Mouse (Mus musculus) liver, embryonic 14.5 days (tissue): Measurements from ENCODE around the gene Diaph2. TPM values are rescaled to one million over a fixed set of nuclear protein-coding genes. Genes with fewer than 3 reads are reported as not detected.
"Not testable (repeated sequence)": the region's sequence is repeated elsewhere in the genome, so short reads cannot be mapped to it uniquely, and the experiment has no call there.

Source experiments
- ATAC-seq: fragments of 200-750 bp; cut with Nextera tagmentation; 2 replicates; pipeline ENCODE4 v1.8.0; 2017; ENCODE audit warnings: moderate number of reproducible peaks, mild to moderate bottlenecking, moderate library complexity; ENCODE audit not compliant: insufficient read depth
- DNase-seq, 3 experiments: peaks; one replicate each; pipeline ENCODE4 v3.0.0-alpha.2; 2012 to 2013; ENCODE audit warnings: low read depth in 3 of 3, low spot score in 3 of 3
- H3K27ac ChIP-seq: fragments of 300-500 bp; sonication (generic); 2 replicates; pipeline ENCODE4 v1.5.1; 2014; ENCODE audit warnings: moderate library complexity, mild to moderate bottlenecking, control low read depth, inconsistent platforms
- H3K27me3 ChIP-seq: fragments of 300-500 bp; sonication (generic); 2 replicates; pipeline ENCODE4 v1.6.1; 2014; ENCODE audit warnings: mild to moderate bottlenecking, low read length, moderate library complexity; ENCODE audit not compliant: control insufficient read depth, insufficient read depth
- H3K36me3 ChIP-seq: fragments of 300-500 bp; sonication (generic); replicated peaks from 2 replicates; pipeline ENCODE4 v1.6.1; 2014; ENCODE audit warnings: low read depth; ENCODE audit not compliant: control insufficient read depth, insufficient read depth
- H3K4me1 ChIP-seq, 2 experiments: fragments of 200-500 bp in 1 of 2; fragments of 300-500 bp in 1 of 2; sonication (generic) in 1 of 2; replicated peaks; 2 replicates each; pipeline ENCODE4 v1.6.1; 2012 to 2014; ENCODE audit warnings: antibody characterized with exemption in 1 of 2, inconsistent platforms in 1 of 2, low read length in 1 of 2; ENCODE audit not compliant: control insufficient read depth in 2 of 2, insufficient read depth in 2 of 2
- H3K4me2 ChIP-seq: fragments of 300-500 bp; sonication (generic); 2 replicates; pipeline ENCODE4 v1.6.1; 2014; ENCODE audit warnings: low read depth, mild to moderate bottlenecking, control low read depth, moderate library complexity
- H3K4me3 ChIP-seq, 2 experiments: fragments of 200-500 bp in 1 of 2; fragments of 300-500 bp in 1 of 2; sonication (generic) in 1 of 2; 2 replicates each; pipeline ENCODE4 v1.5.1; 2012 to 2014; ENCODE audit warnings: low read depth in 2 of 2, low read length in 2 of 2, mild to moderate bottlenecking in 2 of 2, control low read depth in 1 of 2, inconsistent platforms in 1 of 2, moderate library complexity in 1 of 2; ENCODE audit not compliant: insufficient read depth in 1 of 2
- H3K9ac ChIP-seq: fragments of 300-500 bp; sonication (generic); replicated peaks from 2 replicates; pipeline ENCODE4 v1.6.1; 2014; ENCODE audit warnings: mild to moderate bottlenecking, control low read depth, moderate library complexity
- H3K9me3 ChIP-seq: fragments of 300-500 bp; sonication (generic); 2 replicates; pipeline ENCODE4 v1.6.1; 2016; ENCODE audit warnings: low read length, mixed read lengths; ENCODE audit not compliant: control insufficient read depth
- CTCF ChIP-seq: IDR thresholded peaks from 2 replicates; pipeline ENCODE4 v1.5.1; 2016; ENCODE audit warnings: antibody characterized with exemption, low read depth, control low read depth
- EP300 ChIP-seq: IDR thresholded peaks from 2 replicates; pipeline ENCODE4 v1.6.1; 2016; ENCODE audit warnings: antibody characterized with exemption, low read depth
- WGBS: fragments of 180-500 bp; shearing (Covaris S2); extraction: QIAGEN DNeasy Blood & Tissue Kit; methylation state at CpG from one replicate; pipeline ENCODE4 v1.1.7; 2014; ENCODE audit not compliant: insufficient replicate concordance; 5-methylcytosine and 5-hydroxymethylcytosine counted together
- polyA plus RNA-seq, 2 experiments: library from polyadenylated mRNA; depleted of rRNA in 1 of 2; stranded (reverse) in 1 of 2; unstranded in 1 of 2; fragments of >200 nt; fragmentation: Nextera tagmentation in 1 of 2; extraction: Ambion mirVana in 1 of 2; gene quantifications; 2 replicates each; pipeline versions ENCODE4 v1.2.1 to v1.2.3; 2012 to 2014

The Diaph2 gene
- polyA plus RNA-seq, 2 experiments: 0.68 to 0.88 TPM

- DNase-seq: no peak
- Histone ChIP-seq H3K27ac (no peak overlapping the region), H3K4me1 (no peaks in the 10 kb centered on the region), H3K4me2 (no peak overlapping the region), H3K4me3 (no peak overlapping the region), H3K27me3 (no peaks in the 10 kb centered on the region), H3K9ac (no peak overlapping the region), H3K9me3 (no peaks in the 10 kb centered on the region), H3K36me3 (no peaks in the 10 kb centered on the region)
- TF ChIP-seq CTCF (no peak), EP300 (no peak)
- WGBS: 62% methylated on average over 2 of the region's 2 CpGs
- ATAC-seq: no peak
Observed at GRCm38 (mm10) chrX:130173126-130173525, 423.6 kb downstream of the Diaph2 start.

- 23% methylated on average over 1 of the region's 1 CpGs for WGBS
- no peaks in the 10 kb centered on the region for H3K27me3 ChIP-seq
Observed at GRCm38 (mm10) chrX:130187891-130188290, 438.3 kb downstream of the Diaph2 start.

GRCm38 (mm10) chrX:130188449-130188848 lies 438.9 kb downstream of the Diaph2 start:
- 83% methylated on average over 2 of the region's 2 CpGs for WGBS
- H3K27me3 ChIP-seq: no peaks in the 10 kb centered on the region
- no peak overlapping the region for H3K4me2 ChIP-seq
- H3K9ac ChIP-seq: no peak overlapping the region
- no peaks in the 10 kb centered on the region for H3K36me3 ChIP-seq
- no peak for ATAC-seq
- no peaks in the 10 kb centered on the region for H3K9me3 ChIP-seq
- H3K27ac ChIP-seq: no peak overlapping the region
- TF ChIP-seq EP300 (no peak), CTCF (no peak)
- H3K4me3 ChIP-seq: no peak overlapping the region
- no peaks in the 10 kb centered on the region for H3K4me1 ChIP-seq
- DNase-seq: no peak

More at GRCm38 (mm10) chrX:130187891-130188290, 438.3 kb downstream of the Diaph2 start:
- no peak for TF ChIP-seq CTCF
- no peak for TF ChIP-seq EP300
- no peak for ATAC-seq
- H3K36me3 ChIP-seq: no peaks in the 10 kb centered on the region
- no peak overlapping the region for H3K27ac ChIP-seq
- DNase-seq: no peak
- no peak overlapping the region for H3K4me3 ChIP-seq
- no peak overlapping the region for H3K9ac ChIP-seq
- no peak overlapping the region for H3K4me2 ChIP-seq
- H3K4me1 ChIP-seq: no peaks in the 10 kb centered on the region
- H3K9me3 ChIP-seq: no peaks in the 10 kb centered on the region

- Histone ChIP-seq H3K36me3 (no peaks in the 10 kb centered on the region), H3K4me1 (no peaks in the 10 kb centered on the region), H3K27me3 (no peaks in the 10 kb centered on the region), H3K9me3 (no peaks in the 10 kb centered on the region), H3K4me2 (no peak overlapping the region), H3K27ac (no peak overlapping the region), H3K4me3 (no peak overlapping the region), H3K9ac (no peak overlapping the region)
- no peak for TF ChIP-seq CTCF
- TF ChIP-seq EP300: no peak
- ATAC-seq (no peak), DNase-seq (no peak)
Observed at GRCm38 (mm10) chrX:130189250-130189649, 439.7 kb downstream of the Diaph2 start.

- 54% methylated on average over 3 of the region's 3 CpGs for WGBS
- H3K9ac ChIP-seq, H3K36me3 ChIP-seq, ATAC-seq, H3K4me3 ChIP-seq, H3K4me2 ChIP-seq, H3K9me3 ChIP-seq, DNase-seq, H3K27ac ChIP-seq, H3K27me3 ChIP-seq, H3K4me1 ChIP-seq: not testable (repeated sequence)
Observed at GRCm38 (mm10) chrX:130197412-130197811, 447.9 kb downstream of the Diaph2 start.

GRCm38 (mm10) chrX:130205243-130205642 lies 455.7 kb downstream of the Diaph2 start:
- 34% methylated on average over 2 of the region's 2 CpGs for WGBS
- Histone ChIP-seq H3K9ac (no peak overlapping the region), H3K27ac (no peak overlapping the region), H3K36me3 (no peaks in the 10 kb centered on the region), H3K4me2 (no peak overlapping the region), H3K9me3 (no peaks in the 10 kb centered on the region), H3K27me3 (no peaks in the 10 kb centered on the region), H3K4me1 (no peaks in the 10 kb centered on the region), H3K4me3 (no peak overlapping the region)
- ATAC-seq (no peak), DNase-seq (no peak)
- TF ChIP-seq CTCF: no peak
- no peak for TF ChIP-seq EP300
